In genomic region chr4:98722454-98722853, GRCm38 (mm10) we compare ENCODE assay signal across 8 mouse cellular contexts. TPM values are rescaled to one million over a fixed set of nuclear protein-coding genes. Genes with fewer than 3 reads are reported as not detected.
A peak's percentile ranks its signal among the peaks of the same experiment; 100 is the strongest.
DNase-seq lines count a peak whose midpoint lies in the region; TF ChIP-seq lines count a peak whose summit lies in the region.
"Had no signal": no experiment of that assay in that cellular context is flagged by ENCODE, and none has a peak within 500 bp of the region (broad histone marks: within the 10 kb centered on the region; RNA-seq: fewer than 3 reads in every experiment).

No protein-coding gene starts in this region.

- no peaks in the 10 kb centered on the region for H3K4me1 ChIP-seq in ES-Bruce4 (ENCODE audit: control insufficient read depth, insufficient read depth, low read length)
- H3K4me1 ChIP-seq in cortical plate, adult 2 months (ENCODE audit: control insufficient read depth, insufficient read depth, low read length) = no peaks in the 10 kb centered on the region

- no peak for TF ChIP-seq POLR2A in ES-Bruce4 (IDR thresholded peaks at IDR 0.05; ENCODE audit: insufficient read depth, low read length)
- TF ChIP-seq POLR2A in cortical plate, adult 2 months (IDR thresholded peaks at IDR 0.05; ENCODE audit: extremely low read depth, insufficient read depth, low read length) = no peak

- no peak overlapping the region for H3K9ac ChIP-seq in ES-Bruce4 (ENCODE audit: low read depth, poor library complexity, severe bottlenecking)

- no peak overlapping the region for H3K4me3 ChIP-seq in ES-Bruce4 (ENCODE audit: low read depth, low read length)
- no peak overlapping the region for H3K4me3 ChIP-seq in cortical plate, adult 2 months (ENCODE audit: insufficient read depth, low read length)

- no peaks in the 10 kb centered on the region for H3K36me3 ChIP-seq in ES-Bruce4 (ENCODE audit: control insufficient read depth, insufficient read depth, low read length, poor library complexity, severe bottlenecking)

- intact Hi-C loops in gastrocnemius, postnatal 14 days (cut with DNase I; ENCODE audit: low total_unique reads) = no loop called here

- DNase-seq in adrenal gland, adult 18-20 months (ENCODE audit: low spot score in 2 of 2) = peak; percentile 45 to 60
- DNase-seq in gastrocnemius, postnatal 14 days = peak; percentile 47
- DNase-seq in layer of hippocampus, adult 8-10 months (ENCODE audit: low spot score in 2 of 2) = peak; percentile 19 to 65
- DNase-seq in lung, postnatal 25 days (ENCODE audit: low spot score) = peak; percentile 38
- peak; percentile 22 to 33 for DNase-seq in right cerebral cortex, postnatal 36 days (ENCODE audit: low spot score in 2 of 2)

- H3K27me3 ChIP-seq in ES-Bruce4 (ENCODE audit: control insufficient read depth, insufficient read depth, low read length, poor library complexity, severe bottlenecking) = no peaks in the 10 kb centered on the region

- peak; percentile 56; the same call in 1 of the 2 replicates for TF ChIP-seq EP300 in ES-Bruce4 (IDR thresholded peaks at IDR 0.05; ENCODE audit: insufficient read depth, low read depth, low read length)

- TF ChIP-seq CTCF in ES-Bruce4 (IDR thresholded peaks at IDR 0.05; ENCODE audit: low read depth, low read length) = peak; percentile 95
- TF ChIP-seq CTCF in cortical plate, adult 2 months (IDR thresholded peaks at IDR 0.05; ENCODE audit: extremely low read depth, insufficient read depth, low read length) = peak; percentile 82

- H3K9me3 ChIP-seq in ES-Bruce4 (replicated peaks; ENCODE audit: control insufficient read depth, insufficient read depth, low read length, poor library complexity, severe bottlenecking) = no peaks in the 10 kb centered on the region

- no peak overlapping the region for H3K27ac ChIP-seq in ES-Bruce4 (ENCODE audit: insufficient read depth, low read length)
- H3K27ac ChIP-seq in cortical plate, adult 2 months (ENCODE audit: insufficient read depth, low read length) = no peak overlapping the region

RNA-seq across cellular contexts. Expression of gene L1td1, which starts 4.1 kb away (rescaled TPM):
- 236 and 254 TPM in 2 replicates for polyA plus RNA-seq in ES-Bruce4 (2011; ENCODE audit: insufficient read depth, insufficient read length, low read depth, missing spikeins)
- not detected for total RNA-seq in adrenal gland, adult 18-20 months (2021)
- polyA plus RNA-seq in cortical plate, adult 2 months (2012; rRNA removed) = 0.02 TPM in 1 of 2 replicates, not detected in the other
- not detected for total RNA-seq in gastrocnemius, postnatal 14 days (2021)
- total RNA-seq in layer of hippocampus, adult 8-10 months (2022) = not detected
- polyA plus RNA-seq: heart, embryonic 14.5 days had no signal
